In the genomic region with DNA sequence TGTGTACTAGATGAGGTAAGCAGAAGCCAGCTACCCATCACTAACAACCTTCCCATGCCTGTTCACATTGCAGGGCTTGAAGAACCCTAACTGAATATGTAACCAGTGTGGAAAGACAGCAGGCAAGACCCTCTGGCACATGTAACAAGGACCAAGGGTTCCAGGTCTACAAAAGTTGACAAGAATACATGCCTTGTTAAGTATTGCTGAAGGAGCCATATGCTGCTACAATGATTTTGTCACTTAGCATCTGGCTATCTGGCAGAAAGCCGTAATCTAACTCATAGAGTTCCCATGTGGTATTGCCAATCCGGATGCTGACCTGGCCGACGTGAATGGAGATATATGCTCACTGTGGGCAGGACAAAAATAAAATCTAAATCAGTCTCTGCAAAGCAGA, we compare ENCODE assay signal across 17 mouse cellular contexts.
DNase-seq lines count a peak whose midpoint lies in the region; ATAC-seq and TF ChIP-seq lines count a peak whose summit lies in the region.
"Had no signal": no experiment of that assay in that cellular context is flagged by ENCODE, and none has a peak within 500 bp of the region (broad histone marks: within the 10 kb centered on the region; RNA-seq: fewer than 3 reads in every experiment).

No protein-coding gene starts in this region.

- intact Hi-C loops in left cerebral cortex, postnatal 25 days (cut with DNase I) = no loop called here

- H3K27ac ChIP-seq in cerebellum, adult 2 months (ENCODE audit: insufficient read depth, low read length) = no peak overlapping the region
- no peak overlapping the region for H3K27ac ChIP-seq in heart, embryonic 10.5 days
- H3K27ac ChIP-seq: hindbrain, embryonic 15.5 days; liver, embryonic 14.5 days had no signal

- no peak for TF ChIP-seq CTCF in cerebellum, adult 2 months (IDR thresholded peaks at IDR 0.05; ENCODE audit: borderline replicate concordance, insufficient read depth, low read depth, low read length)

- ATAC-seq in cerebellum, adult (ENCODE audit: insufficient number of reproducible peaks, low FRiP score, low TSS enrichment) = no peak

- no peaks in the 10 kb centered on the region for H3K9me3 ChIP-seq in heart, embryonic 10.5 days
- H3K9me3 ChIP-seq: hindbrain, embryonic 15.5 days had no signal

- no peaks in the 10 kb centered on the region for H3K27me3 ChIP-seq in cerebellum, adult 2 months (ENCODE audit: control insufficient read depth, insufficient read depth, low read length)
- H3K27me3 ChIP-seq in heart, embryonic 10.5 days (ENCODE audit: insufficient read depth, poor library complexity, severe bottlenecking) = no peaks in the 10 kb centered on the region
- H3K27me3 ChIP-seq: hindbrain, embryonic 15.5 days had no signal

- H3K36me3 ChIP-seq in heart, embryonic 10.5 days = no peaks in the 10 kb centered on the region
- H3K36me3 ChIP-seq: hindbrain, embryonic 15.5 days had no signal

- H3K4me1 ChIP-seq in cerebellum, adult 2 months (ENCODE audit: control insufficient read depth, insufficient read depth, low read length) = no peaks in the 10 kb centered on the region
- H3K4me1 ChIP-seq in heart, embryonic 10.5 days = no peaks in the 10 kb centered on the region
- H3K4me1 ChIP-seq: hindbrain, embryonic 15.5 days had no signal

- DNase-seq in cerebellum, adult 2 months = peak; percentile 23 to 78
- DNase-seq in cerebellum, adult 9-10 months = peak; percentile 49
- DNase-seq in frontal cortex, postnatal 14 days (ENCODE audit: low spot score in 2 of 2) = peak; percentile 7 to 10
- DNase-seq in left cerebral cortex, postnatal 25 days (ENCODE audit: low spot score in 2 of 2) = peak; percentile 51 to 90
- DNase-seq in adrenal gland, adult 8-10 months = no peak
- DNase-seq in T-cell, adult 2 months (ENCODE audit: low spot score) = no peak
- no peak for DNase-seq in heart, embryonic 10.5 days (ENCODE audit: low spot score)
- DNase-seq: adrenal gland, postnatal 25 days; gastrocnemius, postnatal 36 days; kidney, adult 8-10 months; midbrain, embryonic 14.5 days; retina, postnatal 1 day; thymus, postnatal 25 days had no signal

- no peak for TF ChIP-seq POLR2A in cerebellum, adult 2 months (IDR thresholded peaks at IDR 0.05; ENCODE audit: borderline replicate concordance, insufficient read depth, low read length)

- WGBS in cerebellum, adult 2 months = 15% methylated on average over 4 of the region's 4 CpGs
- 92% methylated on average over 4 of the region's 4 CpGs for WGBS in heart, embryonic 10.5 days

- no peak overlapping the region for H3K4me3 ChIP-seq in cerebellum, adult 2 months (replicated peaks; ENCODE audit: insufficient read depth, low read depth, low read length)
- H3K4me3 ChIP-seq in heart, embryonic 10.5 days = no peak overlapping the region
- H3K4me3 ChIP-seq: erythroblast, embryonic 14.5 days; hindbrain, embryonic 15.5 days had no signal

Comparison
In these comparisons a context has a peak if more than half of its experiments do, and no peak if none do; other contexts are left out.
1. DNase-seq: peak in cerebellum, adult 2 months (2 of 2), cerebellum, adult 9-10 months (single experiment), frontal cortex, postnatal 14 days (2 of 2) and left cerebral cortex, postnatal 25 days (2 of 2); none in adrenal gland, adult 8-10 months (single experiment), T-cell, adult 2 months (single experiment) and heart, embryonic 10.5 days (single experiment).